Mouse (Mus musculus) T-helper 17 cell (primary cell): ENCODE measurements around the gene Grm2.

Experiments
- in situ Hi-C, 2 experiments: fragments of 300-600 bp; cut with MboI, MseI; formaldehyde crosslinking; loops; 1 replicate in 1 of 2; 2 replicates in 1 of 2; pipeline ENCODE4 v1.15.1; 2025; ENCODE audit warnings: high pct_unique_total_duplicates in 2 of 2

Grm2 gene

GRCm38 (mm10) chr9:106655884-106656720, at the start of gene Grm2:
Gene Grm2, minus strand, starts transcription at chr9:106656082.
- in situ Hi-C loops = no loop called here

DNA sequence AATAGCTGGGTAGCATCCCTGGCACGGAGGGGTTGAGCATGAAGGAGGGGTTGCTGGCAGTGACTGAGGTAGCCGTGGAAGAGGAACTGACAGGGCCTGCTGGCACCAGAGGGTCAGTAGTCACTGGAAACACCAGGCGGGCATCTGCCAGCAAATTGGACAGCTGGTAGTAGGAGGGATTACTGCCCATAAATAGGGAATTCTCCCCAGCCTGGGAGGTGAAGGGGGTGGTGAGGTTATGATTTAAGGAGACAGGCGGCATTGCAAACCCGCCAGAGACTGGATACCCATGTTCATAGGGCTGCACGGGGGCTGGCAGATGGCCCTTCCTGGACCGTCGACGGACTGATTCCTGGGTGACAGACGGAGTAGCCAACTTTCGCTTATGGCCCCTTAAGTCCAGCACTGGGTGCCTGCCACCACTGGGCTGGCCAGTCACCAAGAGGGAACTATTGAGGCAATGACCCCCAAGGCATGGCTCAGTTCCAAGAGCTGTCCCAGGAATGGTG, 37.1 kb upstream of the Grm2 start:
- in situ Hi-C loops = no loop called here

DNA sequence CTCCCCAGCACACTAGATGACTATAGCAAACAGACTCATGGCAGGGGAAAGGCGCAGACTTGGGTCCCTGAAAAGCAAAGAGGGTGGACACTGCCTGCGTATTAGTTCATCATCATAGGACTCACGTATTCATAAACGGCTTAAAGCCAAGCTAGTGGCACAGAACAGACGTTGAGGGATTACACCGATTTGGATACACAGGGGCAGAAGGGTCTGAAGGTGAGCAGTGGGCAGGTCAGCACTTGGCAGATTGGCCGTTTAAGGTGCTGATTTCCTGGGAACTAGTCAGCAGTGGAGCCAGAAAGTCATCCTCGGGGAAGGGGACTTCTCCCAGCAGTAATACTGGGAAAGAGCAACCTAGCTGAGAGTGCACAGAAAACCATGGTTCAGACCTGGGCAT, 33.0 kb upstream of the Grm2 start:
- in situ Hi-C loops = loop anchor here in 1 of 2 experiments (5.0 kb wide), 1 partner anchor 193 kb away; no protein-coding TSS in a partner anchor

GRCm38 (mm10) chr9:106686983-106687650, 31.2 kb upstream of the Grm2 start:
- in situ Hi-C loops = loop anchor here in 1 of 2 experiments (5.0 kb wide), 1 partner anchor 195 kb away; no protein-coding TSS in a partner anchor

DNA sequence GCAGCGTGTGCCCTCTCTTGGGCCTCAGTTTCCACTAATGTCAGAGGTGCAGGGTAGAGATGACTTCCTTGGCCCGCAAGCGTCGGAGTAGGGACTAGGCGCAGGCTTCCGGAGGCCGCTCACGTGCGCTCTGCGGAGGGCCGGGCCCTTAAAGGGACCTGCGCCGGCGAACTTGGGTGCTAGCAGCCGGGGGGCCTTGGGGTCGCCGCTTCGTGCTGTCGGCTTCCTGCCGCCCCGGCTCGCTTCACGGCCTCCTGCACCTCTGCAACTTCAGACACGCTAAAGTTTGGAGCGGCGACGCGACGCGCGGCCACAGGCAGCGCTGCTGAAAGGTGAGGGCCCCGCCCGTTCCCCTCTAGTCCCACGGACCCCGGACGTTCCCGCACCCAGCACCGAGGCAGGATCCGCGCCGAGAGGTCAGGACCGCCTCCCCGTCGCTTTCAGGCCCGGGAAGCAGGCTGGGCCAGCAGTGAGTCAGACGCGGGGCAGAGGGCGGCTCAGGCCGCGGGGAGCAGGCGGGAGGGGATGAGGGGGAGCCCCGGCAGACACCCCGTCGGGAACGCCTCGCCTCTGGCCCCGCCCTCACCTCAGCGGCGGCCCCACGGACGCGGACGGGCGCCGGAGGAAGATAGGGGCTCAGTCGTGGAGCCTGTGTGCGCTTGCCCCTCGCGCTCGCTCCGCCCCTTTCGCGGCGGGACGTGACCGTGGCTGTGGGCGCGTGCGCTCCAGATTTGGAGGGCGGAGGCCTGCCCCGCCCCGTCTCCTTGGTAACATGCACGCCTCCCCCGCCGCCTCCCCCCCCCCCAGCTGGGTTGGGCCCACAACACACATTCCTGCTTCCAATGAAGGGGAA, 29.6 kb upstream of the Grm2 start, which contains the start of gene Tex264:
Gene Tex264 (minus strand): TSS at position 679 of the 853 bp plus-strand sequence.
- in situ Hi-C loops = loop anchor here in 1 of 2 experiments (5.0 kb wide), 1 partner anchor 197 kb away; no protein-coding TSS in a partner anchor

DNA sequence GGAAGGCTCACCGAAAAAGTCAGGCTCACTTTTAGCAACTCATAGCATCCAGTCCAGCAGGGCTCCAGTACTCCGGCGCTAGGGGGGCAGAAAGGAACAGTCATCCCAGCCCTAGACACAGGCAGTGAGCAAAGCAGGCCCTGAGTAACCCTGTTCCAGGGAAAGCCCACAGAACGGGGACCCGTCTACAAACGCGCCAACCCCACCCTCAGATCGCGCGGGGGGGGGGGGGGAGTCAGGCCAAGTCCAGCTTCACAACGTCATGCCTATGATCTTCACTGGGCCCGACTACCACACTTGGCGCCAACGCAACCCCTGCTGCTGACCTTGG, 29.0 kb upstream of the Grm2 start:
- in situ Hi-C loops = loop anchor here in 1 of 2 experiments (5.0 kb wide), 1 partner anchor 197 kb away; no protein-coding TSS in a partner anchor

DNA sequence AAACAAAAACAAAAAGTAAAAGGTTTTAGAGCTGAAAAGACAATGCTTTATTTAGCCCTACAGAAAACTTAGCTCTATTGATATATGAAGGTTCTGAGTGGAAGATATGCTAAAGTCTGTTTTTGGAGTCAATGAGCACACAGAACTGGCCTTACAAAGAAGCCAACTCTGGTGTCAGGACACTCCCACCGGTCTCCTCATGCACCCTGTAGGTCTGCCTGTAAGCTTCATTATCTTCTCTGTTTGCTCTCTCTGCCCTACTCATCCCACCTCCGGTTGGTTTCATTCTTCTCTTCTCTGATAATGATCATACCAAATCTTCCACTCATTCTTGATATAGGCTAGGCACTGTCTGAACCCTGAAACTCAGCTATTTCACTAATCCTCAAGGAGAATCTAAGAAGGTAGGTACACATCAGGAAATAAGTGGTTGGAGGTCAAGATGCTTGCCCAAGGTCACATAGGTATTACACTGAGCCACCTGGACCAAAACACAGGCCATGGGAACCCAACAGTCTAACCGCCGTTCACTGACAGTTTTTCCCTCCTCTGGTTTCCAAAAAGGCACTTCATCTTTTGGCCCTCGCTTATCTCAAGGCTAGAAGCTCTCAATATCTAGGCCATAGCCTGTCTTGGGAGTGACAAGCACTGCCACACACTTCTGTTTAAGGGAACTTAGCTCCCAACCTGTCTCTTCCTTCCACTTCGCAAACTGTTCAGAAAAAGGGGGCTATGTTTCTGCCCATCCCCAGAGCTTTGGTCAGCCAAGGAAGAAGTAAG, 28.4 kb upstream of the Grm2 start:
- in situ Hi-C loops = no loop called here

DNA sequence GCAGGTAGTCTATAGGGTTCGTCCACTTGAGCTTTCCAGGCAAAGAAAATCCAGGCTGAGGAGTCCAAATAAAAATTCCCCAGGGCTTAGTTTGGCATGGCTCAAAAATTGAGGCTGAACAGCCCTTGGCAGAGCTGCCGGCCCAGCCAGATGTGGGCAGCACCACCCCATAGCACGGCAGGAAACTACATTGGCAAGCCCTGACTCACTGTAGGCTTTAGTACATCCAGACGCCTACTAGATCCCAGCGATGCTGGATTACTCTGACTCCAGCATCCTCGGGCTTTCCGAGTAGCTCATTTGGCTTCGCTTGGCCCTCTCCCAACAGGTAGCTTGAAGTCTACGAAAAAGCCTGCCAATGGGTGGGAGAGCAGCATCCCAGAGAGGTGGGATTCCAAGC, 25.1 kb upstream of the Grm2 start:
- in situ Hi-C loops = no loop called here

- in situ Hi-C loops = no loop called here
Observed at GRCm38 (mm10) chr9:106678242-106678641, 22.4 kb upstream of the Grm2 start.

- in situ Hi-C loops = no loop called here
Observed at GRCm38 (mm10) chr9:106677702-106678101, 21.8 kb upstream of the Grm2 start.

- in situ Hi-C loops = no loop called here
Observed at GRCm38 (mm10) chr9:106676571-106676970, 20.7 kb upstream of the Grm2 start.

- in situ Hi-C loops = no loop called here
Observed at GRCm38 (mm10) chr9:106675965-106676364, 20.1 kb upstream of the Grm2 start.

DNA sequence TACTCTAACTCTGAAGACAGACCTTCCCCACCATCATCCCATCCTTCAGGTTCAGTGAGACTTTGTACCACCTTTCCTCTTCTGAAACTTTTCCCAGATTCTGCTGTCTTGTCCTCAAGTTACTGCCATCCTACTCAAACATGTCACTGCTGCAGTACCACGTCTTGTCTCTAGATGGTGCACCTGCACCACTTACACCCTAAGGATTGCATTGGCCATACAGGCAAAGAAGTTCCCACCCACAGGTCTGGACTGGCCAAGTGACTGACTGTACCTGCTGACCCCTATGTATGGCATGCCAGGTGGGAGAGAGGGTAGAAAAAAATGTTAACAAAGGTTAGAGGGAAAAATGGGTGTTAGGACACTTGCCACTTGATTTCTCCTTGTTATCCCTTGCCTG, 19.6 kb upstream of the Grm2 start:
- in situ Hi-C loops = no loop called here

GRCm38 (mm10) chr9:106673860-106674259, 18.0 kb upstream of the Grm2 start:
- in situ Hi-C loops = loop anchor here in 1 of 2 experiments (5.0 kb wide), 2 partner anchors 143 to 213 kb away; partner anchors contain the start of gene Rbm15b

GRCm38 (mm10) chr9:106664856-106665255, 9.0 kb upstream of the Grm2 start:
- in situ Hi-C loops = no loop called here

DNA sequence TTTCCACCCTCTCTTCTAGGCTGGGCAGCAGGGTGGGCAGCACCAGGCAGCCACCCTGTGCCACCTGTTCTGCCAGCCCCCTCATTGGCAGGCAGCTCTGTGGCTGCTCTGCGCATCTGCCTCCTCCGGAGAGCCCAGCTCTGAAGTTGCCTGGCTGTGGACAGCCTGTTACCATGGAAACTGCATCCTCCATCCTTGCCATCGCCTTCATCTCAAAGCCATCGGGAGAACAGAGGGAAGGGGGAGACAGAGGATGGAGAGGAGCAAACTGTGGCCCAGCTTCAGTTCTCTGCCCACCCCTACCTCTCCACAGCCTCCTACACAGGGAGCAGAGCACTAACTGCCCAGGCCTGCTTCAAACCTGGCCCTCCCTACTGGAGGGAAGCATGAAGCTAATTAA, 8.6 kb upstream of the Grm2 start:
- in situ Hi-C loops = no loop called here

DNA sequence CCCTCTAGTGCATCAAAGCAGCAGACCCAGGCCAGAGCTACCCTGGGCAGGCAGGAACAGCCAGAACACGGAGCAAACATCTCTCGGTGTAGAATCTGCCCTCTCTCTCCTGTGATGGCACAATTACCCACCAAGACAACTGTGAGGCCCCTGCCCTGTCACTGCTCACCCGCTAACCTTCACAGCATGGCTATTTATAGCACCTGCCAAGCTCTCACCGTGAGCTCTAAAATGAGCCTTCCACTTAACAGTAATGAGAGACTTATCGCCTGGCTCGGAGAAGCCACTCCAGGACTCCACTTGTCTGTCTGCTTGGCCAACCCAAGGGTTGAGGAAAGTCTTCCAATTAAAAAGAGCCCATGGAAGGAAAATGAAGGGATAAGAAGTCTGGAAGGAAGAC, 7.3 kb upstream of the Grm2 start:
- in situ Hi-C loops = no loop called here

DNA sequence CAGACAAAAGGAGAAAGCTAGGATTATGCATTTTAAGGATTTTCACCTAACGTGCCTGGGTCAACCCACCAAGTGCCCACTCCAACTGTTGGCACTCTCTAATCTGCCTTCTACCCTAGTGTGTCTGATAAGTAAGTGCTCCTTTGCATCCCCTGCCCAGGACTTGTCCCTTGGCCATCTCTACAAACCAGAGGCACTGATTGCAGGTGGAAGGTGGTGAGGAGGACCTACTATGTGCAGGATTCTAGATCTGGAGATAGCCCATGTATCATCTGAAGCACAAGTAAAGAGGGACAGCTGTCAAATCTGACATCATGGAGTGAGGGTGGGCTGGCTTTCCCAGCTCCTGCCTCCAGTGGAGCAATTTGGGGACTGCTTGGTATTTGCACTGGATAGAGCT, 4.1 kb upstream of the Grm2 start:
- in situ Hi-C loops = no loop called here

DNA sequence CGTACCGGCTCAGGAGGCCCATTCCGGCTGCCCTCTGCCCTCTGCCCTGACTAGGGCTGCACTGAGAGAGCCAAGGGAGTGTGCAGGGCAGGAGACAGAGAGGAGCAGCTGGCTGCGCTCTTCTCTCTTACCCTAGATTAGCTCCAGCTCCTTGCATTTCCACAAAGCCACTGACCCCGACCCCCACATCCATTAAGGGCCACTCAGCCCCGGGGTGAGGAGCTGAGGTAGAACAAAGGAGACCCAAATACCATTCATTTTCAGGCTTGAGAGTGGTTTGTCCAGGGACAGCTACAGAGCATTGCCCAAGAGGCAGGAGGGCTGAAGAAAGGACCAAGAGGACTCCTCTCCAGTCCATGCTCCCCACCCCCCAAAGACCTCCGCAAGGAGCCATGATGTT, 3.6 kb upstream of the Grm2 start:
- in situ Hi-C loops = no loop called here

GRCm38 (mm10) chr9:106657592-106657991, 1.7 kb upstream of the Grm2 start:
- in situ Hi-C loops = no loop called here

- in situ Hi-C loops = no loop called here
Observed at GRCm38 (mm10) chr9:106656820-106657219, 938 bp upstream of the Grm2 start.
